Mouse (Mus musculus) small intestine, adult 2 months (tissue): ENCODE measurements around the gene Bptf.

ENCODE experiments used
- CTCF ChIP-seq: fragments of 200-500 bp; IDR thresholded peaks from 2 replicates; pipeline ENCODE4 v1.5.1; 2012; ENCODE audit warnings: low read depth, mild to moderate bottlenecking, control low read depth, inconsistent platforms, low read length, moderate library complexity, mixed read lengths; ENCODE audit not compliant: insufficient replicate concordance, insufficient read length; ENCODE audit errors: extremely low read depth
- POLR2A ChIP-seq: fragments of 200-500 bp; IDR thresholded peaks from 2 replicates; pipeline ENCODE4 v1.6.1; 2012; ENCODE audit warnings: low read depth, mild to moderate bottlenecking, control low read depth, inconsistent platforms, low read length, moderate library complexity

DNA sequence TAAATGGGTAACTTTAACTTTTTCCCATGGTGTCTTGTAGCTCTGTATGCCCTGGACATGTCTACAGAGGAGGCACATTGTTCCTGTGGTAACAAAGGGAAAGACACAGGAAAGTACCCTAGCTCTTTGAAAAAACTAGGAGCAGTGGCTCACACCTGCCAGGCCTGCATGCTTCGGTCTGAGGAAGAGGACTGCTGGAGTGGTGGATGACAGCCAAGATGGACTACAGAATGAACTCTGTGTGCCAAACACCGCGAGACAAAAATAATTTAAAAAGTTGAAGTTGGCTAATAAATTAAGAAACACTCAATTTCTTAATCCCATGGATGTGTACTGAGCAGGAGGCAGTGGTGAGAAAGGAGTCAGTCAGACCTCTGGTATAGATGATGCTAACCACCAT, 90.5 kb downstream of the Bptf start:
- TF ChIP-seq POLR2A (no peak), CTCF (no peak)
